Mouse (Mus musculus) liver, postnatal 0 days (tissue): ENCODE measurements at regions not wholly inside any gene's neighbourhood (a gene's known extent, or its start where the extent isn't known, plus 50 kb on each side); places are given as distances from the start of the nearest gene placed in this dataset.

ENCODE experiments used
- CTCF ChIP-seq: sonication (generic); IDR thresholded peaks from 2 replicates; pipeline ENCODE4 v1.5.1; 2016; ENCODE audit warnings: antibody characterized with exemption, low read depth
- EP300 ChIP-seq: IDR thresholded peaks from 2 replicates; pipeline ENCODE4 v1.6.1; 2016; ENCODE audit warnings: antibody characterized with exemption, low read depth, mild to moderate bottlenecking

- TF ChIP-seq CTCF (no peak), EP300 (no peak)
These were observed 55.6 kb upstream of the Bod1 start for GRCm38 (mm10) chr11:31727289-31727688.
